Mouse (Mus musculus) intestine, embryonic 15.5 days (tissue): ENCODE measurements around the gene Cdk9. TPM values are rescaled to one million over a fixed set of nuclear protein-coding genes. Genes with fewer than 3 reads are reported as not detected.

Experiments
- ATAC-seq: fragments of 200-750 bp; cut with Nextera tagmentation; 2 replicates; pipeline ENCODE4 v1.8.0; 2017; ENCODE audit warnings: moderate TSS enrichment, moderate library complexity
- H3K27ac ChIP-seq: fragments of 300-500 bp; sonication (generic); 2 replicates; pipeline ENCODE4 v1.5.1; 2015; ENCODE audit warnings: mild to moderate bottlenecking, inconsistent platforms
- H3K27me3 ChIP-seq: fragments of 300-500 bp; sonication (generic); replicated peaks from 2 replicates; pipeline ENCODE4 v1.6.1; 2015; ENCODE audit warnings: inconsistent platforms
- H3K36me3 ChIP-seq: fragments of 300-500 bp; sonication (generic); 2 replicates; pipeline ENCODE4 v1.6.1; 2015; ENCODE audit warnings: inconsistent platforms
- H3K4me1 ChIP-seq: fragments of 300-500 bp; sonication (generic); replicated peaks from 2 replicates; pipeline ENCODE4 v1.6.1; 2015; ENCODE audit warnings: inconsistent platforms
- H3K4me2 ChIP-seq: fragments of 300-500 bp; sonication (generic); replicated peaks from 2 replicates; pipeline ENCODE4 v1.6.1; 2015; ENCODE audit warnings: mild to moderate bottlenecking, inconsistent platforms
- H3K4me3 ChIP-seq: fragments of 300-500 bp; sonication (generic); replicated peaks from 2 replicates; pipeline ENCODE4 v1.5.1; 2015; ENCODE audit warnings: inconsistent platforms
- H3K9ac ChIP-seq: fragments of 300-500 bp; sonication (generic); 2 replicates; pipeline ENCODE4 v1.6.1; 2015; ENCODE audit warnings: inconsistent platforms
- H3K9me3 ChIP-seq: fragments of 300-500 bp; sonication (generic); 2 replicates; pipeline ENCODE4 v1.6.1; 2016; ENCODE audit warnings: inconsistent platforms
- WGBS: fragments of 180-500 bp; shearing (Covaris S2); methylation state at CpG from one replicate; pipeline ENCODE4 v1.1.7; 2015; 5-methylcytosine and 5-hydroxymethylcytosine counted together
- polyA plus RNA-seq: library from polyadenylated mRNA; unstranded; fragments of >200 nt; fragmentation: Nextera tagmentation; extraction: Ambion mirVana; gene quantifications from 2 replicates; pipeline ENCODE4 v1.2.1, GENCODE M21; 2015

The Cdk9 gene
- polyA plus RNA-seq, 1 experiment from 2014 or later: 95.7 TPM

DNA sequence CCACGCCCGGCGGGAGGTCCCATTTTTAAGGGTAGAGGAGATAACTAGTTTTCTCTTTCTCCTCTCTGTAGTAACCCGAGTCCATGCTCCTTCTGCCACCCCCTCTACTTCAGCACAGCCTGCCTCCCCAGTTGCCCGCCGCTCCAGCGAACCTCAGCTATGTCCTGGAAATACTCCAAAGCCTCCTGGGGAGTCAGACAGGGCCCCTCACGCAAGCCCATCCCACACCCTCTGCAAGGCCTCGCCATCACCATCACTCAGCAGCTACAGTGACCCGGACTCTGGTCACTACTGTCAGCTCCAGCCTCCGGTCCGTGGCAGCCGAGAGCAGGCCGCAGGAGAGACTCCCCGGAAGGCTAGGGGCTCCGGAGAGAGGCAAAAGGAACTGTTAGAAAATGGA, 36.2 kb upstream of the Cdk9 start:
- peaks cover 22% of the 10 kb centered on the region for H3K36me3 ChIP-seq
- H3K4me3 ChIP-seq: no peak overlapping the region
- H3K27me3 ChIP-seq: no peaks in the 10 kb centered on the region
- no peaks in the 10 kb centered on the region for H3K9me3 ChIP-seq
- no peak overlapping the region for H3K9ac ChIP-seq
- H3K4me1 ChIP-seq: peaks cover 8% of the 10 kb centered on the region
- no peak overlapping the region for H3K27ac ChIP-seq
- WGBS: 87% methylated on average over 16 of the region's 16 CpGs
- ATAC-seq: no peak
- no peak overlapping the region for H3K4me2 ChIP-seq

GRCm38 (mm10) chr2:32744272-32744982, 31.6 kb upstream of the Cdk9 start:
- WGBS: 73% methylated on average over 15 of the region's 15 CpGs
- H3K27ac ChIP-seq: no peak overlapping the region
- no peak overlapping the region for H3K4me3 ChIP-seq
- no peak overlapping the region for H3K4me2 ChIP-seq
- peaks cover 19% of the 10 kb centered on the region for H3K4me1 ChIP-seq
- peaks cover 30% of the 10 kb centered on the region for H3K27me3 ChIP-seq
- no peak for ATAC-seq
- no peak overlapping the region for H3K9ac ChIP-seq
- 0 out of 2 replicates have a peak, but pooled peaks cover 14% of the 10 kb centered on the region for H3K36me3 ChIP-seq
- H3K9me3 ChIP-seq: no peaks in the 10 kb centered on the region

- peak; percentile 41 for ATAC-seq
- H3K4me1 ChIP-seq: peaks cover 19% of the 10 kb centered on the region
- no peak overlapping the region for H3K9ac ChIP-seq
- H3K9me3 ChIP-seq: no peaks in the 10 kb centered on the region
- 0 out of 2 replicates have a peak, but pooled peaks cover 6% of the 10 kb centered on the region for H3K36me3 ChIP-seq
- 18% methylated on average over 18 of the region's 18 CpGs for WGBS
- peak overlapping the region; percentile 47 for H3K4me3 ChIP-seq
- H3K27ac ChIP-seq: no peak overlapping the region
- H3K4me2 ChIP-seq: peak overlapping the region; percentile 94
- peaks cover 30% of the 10 kb centered on the region for H3K27me3 ChIP-seq
Measured at GRCm38 (mm10) chr2:32742173-32742531, 29.3 kb upstream of the Cdk9 start.

DNA sequence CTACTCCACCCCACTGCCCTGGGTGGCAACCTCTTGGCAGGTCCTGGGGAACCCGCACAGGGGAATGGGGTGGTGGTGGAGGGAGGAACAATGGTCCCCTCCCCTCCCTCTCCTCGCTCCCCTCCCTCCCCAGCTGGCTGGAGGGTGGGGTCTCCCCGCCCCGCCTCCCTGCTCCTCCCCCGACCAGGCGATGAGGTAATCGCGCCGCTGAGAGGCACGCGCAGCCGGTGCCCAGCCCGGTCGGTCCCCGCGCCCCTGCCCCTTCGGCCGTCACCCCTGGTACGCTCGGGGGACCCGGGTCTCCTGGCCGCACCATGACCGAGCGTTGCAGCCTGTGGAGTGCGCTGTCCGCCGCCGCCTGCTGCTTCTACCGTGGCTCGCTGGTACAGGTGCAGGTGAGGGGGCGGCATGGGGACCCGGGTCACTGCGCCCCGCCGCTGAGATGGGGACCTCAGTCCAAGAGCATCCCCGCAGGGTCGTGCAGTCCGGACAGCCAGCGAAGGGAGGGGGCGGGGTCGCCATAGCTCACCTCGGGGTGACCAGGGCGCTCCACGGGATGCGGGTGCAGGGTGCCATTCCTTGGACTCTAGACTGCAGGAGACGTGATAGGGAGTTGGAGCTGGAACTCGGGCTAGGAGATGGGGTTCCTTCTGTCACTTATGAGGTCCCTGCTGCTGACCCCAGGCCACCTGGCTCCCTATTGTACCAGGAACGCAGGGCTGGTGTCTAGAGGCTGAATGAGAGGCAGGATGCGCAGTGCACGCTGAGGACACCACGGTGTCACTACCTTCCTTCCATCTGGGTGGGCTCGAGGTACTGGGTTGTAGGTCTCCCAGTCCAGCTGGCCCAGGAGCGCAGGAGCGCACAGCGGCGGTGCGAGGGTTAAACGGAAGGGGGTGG, 28.6 kb upstream of the Cdk9 start:
- Histone ChIP-seq H3K4me2 (peak overlapping the region; percentile 94), H3K36me3 (0 out of 2 replicates have a peak, but pooled peaks cover 4% of the 10 kb centered on the region), H3K27ac (peak overlapping the region; percentile 23; the same call in 1 of the 2 replicates), H3K4me1 (peaks cover 22% of the 10 kb centered on the region), H3K9ac (peak overlapping the region; percentile 46), H3K9me3 (no peaks in the 10 kb centered on the region), H3K4me3 (peak overlapping the region; percentile 47), H3K27me3 (peaks cover 30% of the 10 kb centered on the region)
- peak; percentile 73 for ATAC-seq
- 5% methylated on average over 46 of the region's 58 CpGs for WGBS

DNA sequence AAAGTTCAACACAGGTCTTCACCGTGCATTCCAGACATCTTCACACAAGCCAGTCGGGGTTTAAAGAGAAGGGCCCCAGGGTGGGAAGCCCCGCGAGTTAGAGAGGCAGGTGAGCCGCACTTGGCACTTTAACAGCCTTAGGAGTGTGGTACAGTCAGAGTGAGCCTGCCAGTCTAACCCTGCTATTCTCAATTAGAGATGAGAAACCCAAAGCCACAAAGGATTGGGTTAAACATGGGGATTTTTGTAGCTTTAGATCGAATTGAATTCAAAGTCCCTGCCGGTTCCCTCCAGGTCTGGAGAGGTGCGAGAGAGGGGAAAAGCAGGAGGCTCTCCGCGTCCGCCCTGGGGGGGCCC, 28.0 kb upstream of the Cdk9 start, which contains the start of gene 6330409D20Rik:
6330409D20Rik (minus strand) TSS at position 101 of the 357 bp plus-strand sequence.
- Histone ChIP-seq H3K4me1 (peaks cover 25% of the 10 kb centered on the region), H3K36me3 (0 out of 2 replicates have a peak, but pooled peaks cover under 1% of the 10 kb centered on the region), H3K4me3 (peak within 1 kb of the TSS; percentile 47), H3K9me3 (no peaks in the 10 kb centered on the region), H3K4me2 (peak within 1 kb of the TSS; percentile 94), H3K9ac (peak within 1 kb of the TSS; percentile 46), H3K27me3 (peaks cover 30% of the 10 kb centered on the region), H3K27ac (peak within 1 kb of the TSS; percentile 23; the same call in 1 of the 2 replicates)
- ATAC-seq: no peak
- WGBS: 8% methylated on average over 11 of the region's 11 CpGs

DNA sequence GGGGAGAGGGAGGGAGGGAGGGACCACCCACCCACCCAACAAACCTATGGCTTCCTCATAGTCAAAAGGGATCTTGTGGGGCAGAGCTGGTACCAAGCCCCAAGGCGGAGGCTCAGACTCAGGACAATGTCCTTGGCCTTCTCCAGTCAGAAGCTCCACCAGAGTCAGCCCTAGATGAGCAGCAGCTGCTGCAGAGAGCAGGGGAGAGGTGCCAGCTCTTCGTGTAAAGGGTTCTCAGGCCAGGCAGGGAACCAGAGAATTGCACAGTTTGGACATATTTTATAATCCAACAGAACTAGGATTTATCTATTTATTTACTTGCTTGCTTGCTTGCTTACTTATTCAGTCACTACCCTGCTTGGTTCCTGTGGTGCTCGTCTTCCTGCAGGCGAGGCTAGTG, 26.4 kb upstream of the Cdk9 start:
- Histone ChIP-seq H3K9ac (no peak overlapping the region), H3K27me3 (peaks cover 30% of the 10 kb centered on the region), H3K4me3 (no peak overlapping the region), H3K36me3 (no peaks in the 10 kb centered on the region), H3K4me1 (peaks cover 34% of the 10 kb centered on the region), H3K4me2 (no peak overlapping the region), H3K27ac (no peak overlapping the region), H3K9me3 (no peaks in the 10 kb centered on the region)
- ATAC-seq: no peak
- 72% methylated on average over 4 of the region's 4 CpGs for WGBS

GRCm38 (mm10) chr2:32737008-32737407, 24.1 kb upstream of the Cdk9 start:
- Histone ChIP-seq H3K9ac (no peak overlapping the region), H3K9me3 (no peaks in the 10 kb centered on the region), H3K27ac (no peak overlapping the region), H3K27me3 (peaks cover 21% of the 10 kb centered on the region), H3K4me1 (peaks cover 38% of the 10 kb centered on the region), H3K4me2 (no peak overlapping the region), H3K36me3 (no peaks in the 10 kb centered on the region), H3K4me3 (no peak overlapping the region)
- 69% methylated on average over 6 of the region's 6 CpGs for WGBS
- no peak for ATAC-seq

- Histone ChIP-seq H3K36me3 (no peaks in the 10 kb centered on the region), H3K4me3 (no peak overlapping the region), H3K27me3 (peaks cover 14% of the 10 kb centered on the region), H3K9me3 (no peaks in the 10 kb centered on the region), H3K27ac (0 out of 2 replicates have a peak overlapping the region, but pooled peaks have one; percentile 9), H3K9ac (no peak overlapping the region), H3K4me2 (no peak overlapping the region), H3K4me1 (peaks cover 35% of the 10 kb centered on the region)
- peak; percentile 57 for ATAC-seq
- 52% methylated on average over 3 of the region's 3 CpGs for WGBS
Measured at GRCm38 (mm10) chr2:32736306-32736829, 23.5 kb upstream of the Cdk9 start.

DNA sequence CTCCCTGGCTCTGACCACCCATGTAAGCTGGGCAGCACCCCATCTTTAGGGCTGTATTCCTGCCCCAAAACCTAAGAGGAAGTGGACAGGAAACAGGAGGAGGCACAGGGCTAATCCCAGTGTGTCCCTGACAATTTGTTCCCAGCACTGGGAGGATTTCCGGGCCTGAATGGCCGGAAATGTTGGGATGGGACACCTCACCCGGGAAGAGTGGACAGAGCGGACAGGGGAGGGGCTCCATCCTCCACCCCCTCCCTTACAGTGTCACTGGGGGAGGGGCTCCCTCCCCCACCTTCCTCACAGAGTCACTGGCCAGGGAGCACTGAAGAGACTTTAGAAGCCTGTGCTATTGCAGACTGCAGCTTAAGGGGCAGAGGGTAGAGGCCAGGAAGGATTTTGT, 22.1 kb upstream of the Cdk9 start:
- no peak overlapping the region for H3K4me3 ChIP-seq
- no peaks in the 10 kb centered on the region for H3K9me3 ChIP-seq
- no peak overlapping the region; the same call in 1 of the 2 replicates for H3K4me2 ChIP-seq
- H3K9ac ChIP-seq: no peak overlapping the region
- no peaks in the 10 kb centered on the region for H3K36me3 ChIP-seq
- WGBS: 58% methylated on average over 4 of the region's 4 CpGs
- peaks cover 4% of the 10 kb centered on the region; the same call in 1 of the 2 replicates for H3K27me3 ChIP-seq
- H3K27ac ChIP-seq: peak overlapping the region; percentile 45
- ATAC-seq: no peak
- peaks cover 34% of the 10 kb centered on the region for H3K4me1 ChIP-seq

- H3K27ac ChIP-seq: peak overlapping the region; percentile 45
- H3K27me3 ChIP-seq: no peaks in the 10 kb centered on the region; the same call in 1 of the 2 replicates
- peak; percentile 18; the same call in 1 of the 2 replicates for ATAC-seq
- H3K9me3 ChIP-seq: no peaks in the 10 kb centered on the region
- H3K9ac ChIP-seq: no peak overlapping the region
- H3K4me3 ChIP-seq: no peak overlapping the region
- WGBS: 36% methylated on average over 4 of the region's 4 CpGs
- no peaks in the 10 kb centered on the region for H3K36me3 ChIP-seq
- peaks cover 31% of the 10 kb centered on the region for H3K4me1 ChIP-seq
- no peak overlapping the region; the same call in 1 of the 2 replicates for H3K4me2 ChIP-seq
Measured at GRCm38 (mm10) chr2:32734480-32734879, 21.6 kb upstream of the Cdk9 start.

- H3K4me1 ChIP-seq: peaks cover 38% of the 10 kb centered on the region
- WGBS: 72% methylated on average over 6 of the region's 6 CpGs
- H3K27ac ChIP-seq: 0 out of 2 replicates have a peak overlapping the region, but pooled peaks have one; percentile 17
- H3K9me3 ChIP-seq: no peaks in the 10 kb centered on the region
- no peak for ATAC-seq
- H3K4me2 ChIP-seq: no peak overlapping the region
- H3K36me3 ChIP-seq: no peaks in the 10 kb centered on the region
- no peak overlapping the region for H3K9ac ChIP-seq
- H3K4me3 ChIP-seq: no peak overlapping the region
- no peaks in the 10 kb centered on the region for H3K27me3 ChIP-seq
Measured at GRCm38 (mm10) chr2:32732695-32733094, 19.8 kb upstream of the Cdk9 start.

- WGBS: 42% methylated on average over 4 of the region's 4 CpGs
- no peaks in the 10 kb centered on the region for H3K27me3 ChIP-seq
- peaks cover 43% of the 10 kb centered on the region for H3K4me1 ChIP-seq
- H3K4me3 ChIP-seq: no peak overlapping the region
- peak overlapping the region; percentile 73 for H3K27ac ChIP-seq
- H3K4me2 ChIP-seq: peak overlapping the region; percentile 70
- no peaks in the 10 kb centered on the region for H3K36me3 ChIP-seq
- H3K9me3 ChIP-seq: no peaks in the 10 kb centered on the region
- H3K9ac ChIP-seq: no peak overlapping the region
- no peak for ATAC-seq
Measured at GRCm38 (mm10) chr2:32731911-32732310, 19.0 kb upstream of the Cdk9 start.
